Mouse (Mus musculus) bone marrow, adult 2 months (tissue): ENCODE measurements around the gene Hivep3. TPM values are rescaled to one million over a fixed set of nuclear protein-coding genes. Genes with fewer than 3 reads are reported as not detected.

Experiments
- H3K27ac ChIP-seq: fragments of 200-500 bp; 2 replicates; pipeline ENCODE4 v1.5.1; 2012; ENCODE audit warnings: low read depth, mild to moderate bottlenecking, control low read depth, inconsistent platforms, low read length; ENCODE audit not compliant: control insufficient read depth, poor library complexity, insufficient read depth
- H3K4me1 ChIP-seq: fragments of 200-500 bp; 2 replicates; pipeline ENCODE4 v1.6.1; 2011; ENCODE audit warnings: low read length; ENCODE audit not compliant: control insufficient read depth, insufficient read depth
- H3K4me3 ChIP-seq: fragments of 200-500 bp; replicated peaks from 2 replicates; pipeline ENCODE3; 2011; ENCODE audit warnings: mild to moderate bottlenecking, low read depth, low read length, control low read depth; ENCODE audit not compliant: control insufficient read depth
- CTCF ChIP-seq: fragments of 200-500 bp; IDR thresholded peaks from 2 replicates; pipeline ENCODE4 v1.5.1; 2011; ENCODE audit warnings: low read length, control low read depth; ENCODE audit not compliant: control insufficient read depth, insufficient read depth
- POLR2A ChIP-seq: fragments of 200-500 bp; IDR thresholded peaks from 2 replicates; pipeline ENCODE4 v1.6.1; 2011; ENCODE audit warnings: low read depth, mild to moderate bottlenecking, control low read depth, low read length, borderline replicate concordance; ENCODE audit not compliant: control insufficient read depth
- WGBS: fragments of 180-500 bp; shearing (Covaris S2); methylation state at CpG from one replicate; pipeline ENCODE4 v1.1.7; 2018; 5-methylcytosine and 5-hydroxymethylcytosine counted together
- polyA plus RNA-seq: library from polyadenylated mRNA; stranded (reverse); fragments of >200 nt; gene quantifications from 2 replicates; pipeline ENCODE4 v1.2.4, GENCODE M21; 2011; ENCODE audit warnings: low replicate concordance; ENCODE audit not compliant: missing spikeins, insufficient read depth, insufficient read length

The Hivep3 gene
- polyA plus RNA-seq, 1 experiment, result 7.3 TPM

GRCm38 (mm10) chr4:119837505-119838065 lies 104.0 kb downstream of the Hivep3 start:
- Histone ChIP-seq H3K4me3 (no peak overlapping the region), H3K27ac (no peak overlapping the region), H3K4me1 (no peaks in the 10 kb centered on the region)
- WGBS, result 85% methylated on average over 1 of the region's 1 CpGs
- TF ChIP-seq CTCF, result no peak
- TF ChIP-seq POLR2A, result no peak

- Histone ChIP-seq H3K27ac (no peak overlapping the region), H3K4me3 (no peak overlapping the region), H3K4me1 (no peaks in the 10 kb centered on the region)
- WGBS, result 72% methylated on average over 2 of the region's 2 CpGs
- TF ChIP-seq CTCF (no peak), POLR2A (no peak)
Observed at GRCm38 (mm10) chr4:119838308-119838707, 104.7 kb downstream of the Hivep3 start.

- 40% methylated on average over 3 of the region's 3 CpGs for WGBS
- TF ChIP-seq CTCF (no peak), POLR2A (no peak)
- Histone ChIP-seq H3K4me1 (no peaks in the 10 kb centered on the region), H3K4me3 (no peak overlapping the region), H3K27ac (no peak overlapping the region)
Observed at GRCm38 (mm10) chr4:119843294-119843693, 109.7 kb downstream of the Hivep3 start.

- WGBS, result 30% methylated on average over 3 of the region's 3 CpGs
- H3K4me3 ChIP-seq, result no peak overlapping the region
- no peak overlapping the region for H3K27ac ChIP-seq
- no peaks in the 10 kb centered on the region for H3K4me1 ChIP-seq
- no peak for TF ChIP-seq POLR2A
- TF ChIP-seq CTCF, result no peak
Observed at GRCm38 (mm10) chr4:119844267-119844666, 110.7 kb downstream of the Hivep3 start.

GRCm38 (mm10) chr4:119845596-119846161 lies 112.1 kb downstream of the Hivep3 start:
- Histone ChIP-seq H3K27ac (no peak overlapping the region), H3K4me1 (no peaks in the 10 kb centered on the region), H3K4me3 (no peak overlapping the region)
- WGBS, result 57% methylated on average over 3 of the region's 3 CpGs
- no peak for TF ChIP-seq POLR2A
- no peak for TF ChIP-seq CTCF

- 83% methylated on average over 8 of the region's 8 CpGs for WGBS
- H3K4me1 ChIP-seq, result no peaks in the 10 kb centered on the region
- no peak for TF ChIP-seq CTCF
- TF ChIP-seq POLR2A, result no peak
- no peak overlapping the region for H3K27ac ChIP-seq
- no peak overlapping the region for H3K4me3 ChIP-seq
Observed at GRCm38 (mm10) chr4:119852483-119852882, 118.9 kb downstream of the Hivep3 start.

GRCm38 (mm10) chr4:119854307-119855144 lies 120.9 kb downstream of the Hivep3 start:
- Histone ChIP-seq H3K4me3 (no peak overlapping the region), H3K27ac (no peak overlapping the region), H3K4me1 (no peaks in the 10 kb centered on the region)
- no peak for TF ChIP-seq CTCF
- no peak for TF ChIP-seq POLR2A
- 76% methylated on average over 9 of the region's 9 CpGs for WGBS

- WGBS, result 62% methylated on average over 4 of the region's 4 CpGs
- Histone ChIP-seq H3K4me1 (no peaks in the 10 kb centered on the region), H3K27ac (no peak overlapping the region), H3K4me3 (no peak overlapping the region)
- no peak for TF ChIP-seq POLR2A
- TF ChIP-seq CTCF, result no peak
Observed at GRCm38 (mm10) chr4:119859454-119859853, 125.9 kb downstream of the Hivep3 start.
